Mouse (Mus musculus) liver, adult 2 months (tissue): ENCODE measurements around the gene Fcor.

ENCODE experiments used
- CTCF ChIP-seq: fragments of 200-500 bp; IDR thresholded peaks from 2 replicates; pipeline ENCODE4 v1.5.1; 2011; ENCODE audit warnings: low read depth, low read length, control low read depth
- POLR2A ChIP-seq: fragments of 200-500 bp; IDR thresholded peaks from 2 replicates; pipeline ENCODE4 v1.6.1; 2011; ENCODE audit warnings: low read length, control low read depth; ENCODE audit not compliant: insufficient read depth; ENCODE audit errors: extremely low read depth

GRCm38 (mm10) chr8:3683408-3684176, 11.4 kb upstream of the Fcor start:
- no peak for TF ChIP-seq CTCF
- no peak for TF ChIP-seq POLR2A
